Mouse (Mus musculus) C2C12 (cell line): ENCODE data around the gene Hist1h2ag.

ENCODE experiments used
- CTCF ChIP-seq: IDR thresholded peaks from one replicate; pipeline ENCODE4 v1.5.1; 2011; ENCODE audit not compliant: control insufficient read depth, insufficient read depth, insufficient read length
- USF1 ChIP-seq: IDR thresholded peaks from one replicate; pipeline ENCODE4 v1.6.1; 2011; ENCODE audit warnings: low read depth, mild to moderate bottlenecking, control low read depth, moderate library complexity

- no peak for TF ChIP-seq CTCF
- TF ChIP-seq USF1 = no peak
Observed at GRCm38 (mm10) chr13:22051523-22051859, 8.7 kb upstream of the Hist1h2ag start.
